ENCODE assay signal across 8 mouse cellular contexts in the genomic region with DNA sequence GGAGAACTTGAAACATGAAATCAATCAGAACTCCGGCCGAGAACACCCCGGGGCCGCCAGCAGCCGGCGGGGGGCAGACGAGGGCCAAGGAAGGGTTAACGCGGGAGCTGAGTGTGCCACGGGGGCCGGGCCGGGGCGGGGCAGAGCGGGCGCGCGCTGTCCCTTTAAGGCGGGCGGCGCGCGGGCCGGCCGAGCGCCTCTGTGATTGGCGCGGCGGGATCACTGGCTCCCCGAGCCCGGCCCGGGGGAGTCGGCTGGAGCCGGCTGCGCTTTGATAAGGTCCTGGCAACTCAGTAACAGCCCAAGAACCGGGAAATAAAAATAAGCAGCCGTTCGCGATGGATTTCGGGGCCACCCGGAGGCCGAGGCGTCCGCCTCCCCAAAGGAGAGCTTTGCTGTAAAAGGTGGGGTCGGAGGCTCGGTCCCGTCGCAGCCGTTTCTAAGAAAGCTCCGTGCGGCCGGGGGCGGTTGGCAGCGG. TPM values are rescaled to one million over a fixed set of nuclear protein-coding genes. Genes with fewer than 3 reads are reported as not detected.
DNase-seq lines count a peak whose midpoint lies in the region; ATAC-seq lines count a peak whose summit lies in the region.

TSS of gene Axin2 (plus strand) at position 192 of the 478 bp plus-strand sequence.

- ATAC-seq in inflammation-experienced regulatory T-cells, adult 6 months, result peak; percentile 93
- ATAC-seq in megakaryocyte progenitor cell, adult 5-6 weeks (replicated peaks; ENCODE audit: poor library complexity), result peak; percentile 88

- peak; percentile 96 for DNase-seq in adrenal gland, adult 2 months
- DNase-seq in embryo, embryonic 10 days (ENCODE audit: low spot score), result peak; percentile 92
- DNase-seq in gastrocnemius, postnatal 25 days, result peak; percentile 94
- peak; percentile 85 to 96 for DNase-seq in left cerebral cortex, postnatal 10 days (ENCODE audit: extremely low spot score in 1 of 2, low spot score in 2 of 2)
- peak; percentile 90 for DNase-seq in right cerebral cortex, postnatal 25 days
- peak; percentile 82 for DNase-seq in urinary bladder, postnatal 25 days (ENCODE audit: low spot score)

- intact Hi-C loops in left cerebral cortex, postnatal 10 days (cut with DNase I), result loop anchor here (5.0 kb wide), 2 partner anchors 143 to 473 kb away; no protein-coding TSS in a partner anchor

RNA-seq across cellular contexts. Expression of gene Axin2, which starts in this region (rescaled TPM):
- total RNA-seq in adrenal gland, adult 2 months (2021), result 10 to 100 TPM; 28.6 to 47.1 TPM
- polyA plus RNA-seq in adrenal gland, adult 2 months (2012; rRNA removed), result 25.7 and 31.4 TPM in 2 replicates
- total RNA-seq in gastrocnemius, postnatal 25 days (2021), result 1 to 10 TPM; 9.5 to 9.8 TPM
- 10 to 100 TPM in 2 of 3 experiments, 1 to 10 TPM in 1; 6.3 to 11.2 (median 10.5) TPM for polyA plus RNA-seq in inflammation-experienced regulatory T-cells, adult 6 months (2017; shearing (Covaris generic))
- 10 to 100 TPM; 30.6 to 31.6 TPM for total RNA-seq in left cerebral cortex, postnatal 10 days (2021)
- 0.49 and 0.71 TPM in 2 replicates for total RNA-seq in megakaryocyte progenitor cell, adult 5-6 weeks (2015)
- 0.50 and 1.8 TPM in 2 replicates for total RNA-seq in megakaryocyte progenitor cell, adult 5-6 weeks (2017)

Comparison
In these comparisons a context has a peak if more than half of its experiments do, and no peak if none do; other contexts are left out.
1. Peak in every context shown above with its lines: DNase-seq and ATAC-seq.